Mouse (Mus musculus): ENCODE measurements around the gene Timm44. TPM values are rescaled to one million over a fixed set of nuclear protein-coding genes. Genes with fewer than 3 reads are reported as not detected.
"Not testable (repeated sequence)": the region's sequence is repeated elsewhere in the genome, so short reads cannot be mapped to it uniquely, and the experiment has no call there.

The Timm44 gene
- polyA plus RNA-seq, 1 experiment from 2014 or later, result 85.0 TPM

- not testable (repeated sequence) for H3K27me3 ChIP-seq (ENCODE audit: control insufficient read depth, insufficient read depth, low read length); H3K27ac ChIP-seq (replicated peaks in 1 of 2; ENCODE audit: control insufficient read depth in 1 of 2, insufficient read depth in 1 of 2, low read depth in 2 of 2, low read length in 2 of 2); H3K9me3 ChIP-seq (ENCODE audit: control insufficient read depth, low read length); H3K4me3 ChIP-seq (ENCODE audit: control insufficient read depth in 1 of 2, insufficient read depth in 1 of 2, low read depth in 1 of 2, low read length in 2 of 2); ATAC-seq (ENCODE audit: insufficient number of reproducible peaks, insufficient read depth, low FRiP score, low read depth); H3K4me2 ChIP-seq (ENCODE audit: low read length); H3K9ac ChIP-seq (ENCODE audit: low read length)
- Histone ChIP-seq H3K4me1 (ENCODE audit: control insufficient read depth in 2 of 2, insufficient read depth in 2 of 2, low read length in 2 of 2) (peaks cover 15 to 25% of the 10 kb centered on the region in 2 experiments), H3K36me3 (ENCODE audit: control insufficient read depth, insufficient read depth, low read length) (peaks cover 39% of the 10 kb centered on the region)
- 88% methylated on average over 7 of the region's 7 CpGs for WGBS
Observed at GRCm38 (mm10) chr8:4255471-4255870, 20.2 kb downstream of the Timm44 start.

- H3K4me3 ChIP-seq (ENCODE audit: control insufficient read depth in 1 of 2, insufficient read depth in 1 of 2, low read depth in 1 of 2, low read length in 2 of 2), result peak overlapping the region in 1 of 2 experiments; percentile 93; a peak in 2 of 4 replicates
- H3K9ac ChIP-seq (ENCODE audit: low read length), result peak overlapping the region; percentile 90
- H3K4me1 ChIP-seq (ENCODE audit: control insufficient read depth in 2 of 2, insufficient read depth in 2 of 2, low read length in 2 of 2), result peaks cover 16 to 31% of the 10 kb centered on the region in 2 experiments
- no peaks in the 10 kb centered on the region for H3K9me3 ChIP-seq (ENCODE audit: control insufficient read depth, low read length)
- H3K27me3 ChIP-seq (ENCODE audit: control insufficient read depth, insufficient read depth, low read length), result no peaks in the 10 kb centered on the region
- peak overlapping the region; percentile 79 for H3K4me2 ChIP-seq (ENCODE audit: low read length)
- 71% methylated on average over 6 of the region's 6 CpGs for WGBS
- no peak for ATAC-seq (ENCODE audit: insufficient number of reproducible peaks, insufficient read depth, low FRiP score, low read depth)
- peak overlapping the region in 1 of 2 experiments; percentile 88; a peak in 1 of 4 replicates for H3K27ac ChIP-seq (replicated peaks in 1 of 2; ENCODE audit: control insufficient read depth in 1 of 2, insufficient read depth in 1 of 2, low read depth in 2 of 2, low read length in 2 of 2)
- H3K36me3 ChIP-seq (ENCODE audit: control insufficient read depth, insufficient read depth, low read length), result peaks cover 31% of the 10 kb centered on the region
Observed at GRCm38 (mm10) chr8:4254001-4254400, 21.7 kb downstream of the Timm44 start.

- Histone ChIP-seq H3K9me3 (ENCODE audit: control insufficient read depth, low read length) (no peaks in the 10 kb centered on the region), H3K27me3 (ENCODE audit: control insufficient read depth, insufficient read depth, low read length) (no peaks in the 10 kb centered on the region), H3K4me1 (ENCODE audit: control insufficient read depth in 2 of 2, insufficient read depth in 2 of 2, low read length in 2 of 2) (peaks cover 20 to 33% of the 10 kb centered on the region in 2 experiments), H3K9ac (ENCODE audit: low read length) (peak within 1 kb of the TSS; percentile 90), H3K4me2 (ENCODE audit: low read length) (peak within 1 kb of the TSS; percentile 79), H3K36me3 (ENCODE audit: control insufficient read depth, insufficient read depth, low read length) (peaks cover 33% of the 10 kb centered on the region), H3K4me3 (ENCODE audit: control insufficient read depth in 1 of 2, insufficient read depth in 1 of 2, low read depth in 1 of 2, low read length in 2 of 2) (peak within 1 kb of the TSS; percentile 89 to 93), H3K27ac (replicated peaks in 1 of 2; ENCODE audit: control insufficient read depth in 1 of 2, insufficient read depth in 1 of 2, low read depth in 2 of 2, low read length in 2 of 2) (peak within 1 kb of the TSS; percentile 71 to 88)
- 1% methylated on average over 69 of the region's 69 CpGs for WGBS
- ATAC-seq (ENCODE audit: insufficient number of reproducible peaks, insufficient read depth, low FRiP score, low read depth), result peak; percentile 84
Observed at GRCm38 (mm10) chr8:4252934-4253841, 22.5 kb downstream of the Timm44 start, which contains the start of gene Snapc2. Gene Snapc2 (plus strand): TSS chr8:4253080.

GRCm38 (mm10) chr8:4252116-4252760, 23.5 kb downstream of the Timm44 start:
- H3K36me3 ChIP-seq (ENCODE audit: control insufficient read depth, insufficient read depth, low read length), result peaks cover 40% of the 10 kb centered on the region
- H3K4me2 ChIP-seq (ENCODE audit: low read length), result peak overlapping the region; percentile 79
- H3K27ac ChIP-seq (replicated peaks in 1 of 2; ENCODE audit: control insufficient read depth in 1 of 2, insufficient read depth in 1 of 2, low read depth in 2 of 2, low read length in 2 of 2), result peak overlapping the region in 1 of 2 experiments; percentile 88; a peak in 1 of 4 replicates
- H3K9ac ChIP-seq (ENCODE audit: low read length), result peak overlapping the region; percentile 90
- no peaks in the 10 kb centered on the region for H3K9me3 ChIP-seq (ENCODE audit: control insufficient read depth, low read length)
- no peak for ATAC-seq (ENCODE audit: insufficient number of reproducible peaks, insufficient read depth, low FRiP score, low read depth)
- peak overlapping the region; percentile 89 to 93 for H3K4me3 ChIP-seq (ENCODE audit: control insufficient read depth in 1 of 2, insufficient read depth in 1 of 2, low read depth in 1 of 2, low read length in 2 of 2)
- no peaks in the 10 kb centered on the region for H3K27me3 ChIP-seq (ENCODE audit: control insufficient read depth, insufficient read depth, low read length)
- peaks cover 15 to 27% of the 10 kb centered on the region in 2 experiments for H3K4me1 ChIP-seq (ENCODE audit: control insufficient read depth in 2 of 2, insufficient read depth in 2 of 2, low read length in 2 of 2)
- 42% methylated on average over 8 of the region's 8 CpGs for WGBS

- no peak overlapping the region for H3K27ac ChIP-seq (replicated peaks in 1 of 2; ENCODE audit: control insufficient read depth in 1 of 2, insufficient read depth in 1 of 2, low read depth in 2 of 2, low read length in 2 of 2)
- H3K4me3 ChIP-seq (ENCODE audit: control insufficient read depth in 1 of 2, insufficient read depth in 1 of 2, low read depth in 1 of 2, low read length in 2 of 2), result no peak overlapping the region
- H3K4me2 ChIP-seq (ENCODE audit: low read length), result no peak overlapping the region
- H3K9ac ChIP-seq (ENCODE audit: low read length), result no peak overlapping the region
- ATAC-seq (ENCODE audit: insufficient number of reproducible peaks, insufficient read depth, low FRiP score, low read depth), result no peak
- peaks cover 15 to 24% of the 10 kb centered on the region in 2 experiments for H3K4me1 ChIP-seq (ENCODE audit: control insufficient read depth in 2 of 2, insufficient read depth in 2 of 2, low read length in 2 of 2)
- WGBS, result 37% methylated on average over 26 of the region's 26 CpGs
- peaks cover 42% of the 10 kb centered on the region for H3K36me3 ChIP-seq (ENCODE audit: control insufficient read depth, insufficient read depth, low read length)
- no peaks in the 10 kb centered on the region for H3K27me3 ChIP-seq (ENCODE audit: control insufficient read depth, insufficient read depth, low read length)
- no peaks in the 10 kb centered on the region for H3K9me3 ChIP-seq (ENCODE audit: control insufficient read depth, low read length)
Observed at GRCm38 (mm10) chr8:4250306-4250970, 25.3 kb downstream of the Timm44 start.

GRCm38 (mm10) chr8:4249213-4249612, 26.5 kb downstream of the Timm44 start:
- H3K4me3 ChIP-seq (ENCODE audit: control insufficient read depth in 1 of 2, insufficient read depth in 1 of 2, low read depth in 1 of 2, low read length in 2 of 2), result peak overlapping the region in 1 of 2 experiments; percentile 16; a peak in 1 of 4 replicates
- H3K27me3 ChIP-seq (ENCODE audit: control insufficient read depth, insufficient read depth, low read length), result no peaks in the 10 kb centered on the region
- no peak for ATAC-seq (ENCODE audit: insufficient number of reproducible peaks, insufficient read depth, low FRiP score, low read depth)
- H3K9ac ChIP-seq (ENCODE audit: low read length), result peak overlapping the region; percentile 52
- H3K4me2 ChIP-seq (ENCODE audit: low read length), result peak overlapping the region; percentile 60
- peak overlapping the region; percentile 4 to 53; a peak in 3 of 4 replicates for H3K27ac ChIP-seq (replicated peaks in 1 of 2; ENCODE audit: control insufficient read depth in 1 of 2, insufficient read depth in 1 of 2, low read depth in 2 of 2, low read length in 2 of 2)
- WGBS, result 13% methylated on average over 29 of the region's 29 CpGs
- H3K4me1 ChIP-seq (ENCODE audit: control insufficient read depth in 2 of 2, insufficient read depth in 2 of 2, low read length in 2 of 2), result peaks cover 15 to 22% of the 10 kb centered on the region in 2 experiments
- peaks cover 42% of the 10 kb centered on the region for H3K36me3 ChIP-seq (ENCODE audit: control insufficient read depth, insufficient read depth, low read length)
- no peaks in the 10 kb centered on the region for H3K9me3 ChIP-seq (ENCODE audit: control insufficient read depth, low read length)

GRCm38 (mm10) chr8:4247951-4248540, 27.7 kb downstream of the Timm44 start, which contains the start of gene Tgfbr3l:
Gene Tgfbr3l (plus strand): TSS chr8:4248214.
- Histone ChIP-seq H3K4me2 (ENCODE audit: low read length) (peak within 1 kb of the TSS; percentile 60), H3K27me3 (ENCODE audit: control insufficient read depth, insufficient read depth, low read length) (no peaks in the 10 kb centered on the region), H3K9me3 (ENCODE audit: control insufficient read depth, low read length) (no peaks in the 10 kb centered on the region), H3K36me3 (ENCODE audit: control insufficient read depth, insufficient read depth, low read length) (peaks cover 54% of the 10 kb centered on the region), H3K4me1 (ENCODE audit: control insufficient read depth in 2 of 2, insufficient read depth in 2 of 2, low read length in 2 of 2) (peaks cover 12 to 16% of the 10 kb centered on the region in 2 experiments), H3K27ac (replicated peaks in 1 of 2; ENCODE audit: control insufficient read depth in 1 of 2, insufficient read depth in 1 of 2, low read depth in 2 of 2, low read length in 2 of 2) (peak within 1 kb of the TSS; percentile 4 to 53; a peak in 3 of 4 replicates), H3K4me3 (ENCODE audit: control insufficient read depth in 1 of 2, insufficient read depth in 1 of 2, low read depth in 1 of 2, low read length in 2 of 2) (peak within 1 kb of the TSS in 1 of 2 experiments; percentile 16; a peak in 1 of 4 replicates), H3K9ac (ENCODE audit: low read length) (peak within 1 kb of the TSS; percentile 52)
- ATAC-seq (ENCODE audit: insufficient number of reproducible peaks, insufficient read depth, low FRiP score, low read depth), result no peak
- 80% methylated on average over 15 of the region's 15 CpGs for WGBS
